Mouse (Mus musculus): ENCODE measurements around the gene Znhit2. TPM values are rescaled to one million over a fixed set of nuclear protein-coding genes. Genes with fewer than 3 reads are reported as not detected.

Znhit2 gene
- polyA plus RNA-seq, 1 experiment from 2014 or later = 19.1 TPM

DNA sequence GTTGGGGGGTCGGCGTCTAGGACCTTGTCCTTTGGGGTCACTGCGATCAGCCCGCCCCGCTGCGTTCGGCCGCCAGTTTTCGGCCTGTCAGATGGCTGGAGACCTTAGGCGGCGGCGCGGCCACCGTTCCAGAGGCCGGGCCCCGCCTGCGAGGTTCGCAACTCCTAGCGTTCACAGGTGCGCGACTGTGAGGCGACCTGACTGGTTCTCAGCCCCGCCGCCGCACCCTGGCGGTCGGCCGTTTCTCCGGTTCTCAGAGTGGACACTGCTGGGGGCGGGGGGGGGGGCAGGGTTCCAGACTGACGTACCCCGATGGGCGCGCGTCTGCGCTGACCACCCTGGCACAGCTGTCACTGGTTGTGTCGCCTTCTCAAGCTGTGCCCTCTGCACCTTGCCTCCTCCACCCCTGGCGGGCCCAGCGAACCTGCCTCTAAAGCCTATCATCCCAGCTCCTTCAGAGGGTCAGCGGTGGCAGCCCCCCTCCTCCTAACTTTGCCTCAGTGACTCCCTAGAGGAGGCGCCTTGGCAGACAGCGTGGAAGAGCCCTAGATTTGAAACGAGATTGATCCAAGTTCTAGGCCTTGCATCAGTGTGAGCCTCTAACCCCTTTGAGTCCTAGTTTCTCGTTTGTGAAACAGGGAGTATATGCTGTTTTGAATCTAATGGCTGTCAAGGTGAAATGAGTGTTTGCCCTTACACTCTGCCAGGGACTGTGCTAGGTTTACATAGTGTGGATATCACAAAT is 13.7 kb upstream of the Znhit2 start:
- 1% methylated on average over 44 of the region's 44 CpGs for WGBS (ENCODE audit: insufficient replicate concordance)
- ATAC-seq (ENCODE audit: insufficient read depth) = peak; percentile 7
- H3K27me3 ChIP-seq = no peaks in the 10 kb centered on the region
- H3K36me3 ChIP-seq (replicated peaks) = peaks cover 45% of the 10 kb centered on the region
- H3K27ac ChIP-seq (replicated peaks) = peak overlapping the region; percentile 99
- H3K4me1 ChIP-seq (replicated peaks) = peaks cover 48% of the 10 kb centered on the region
- peak overlapping the region; percentile 73 for H3K9ac ChIP-seq
- H3K4me2 ChIP-seq = peak overlapping the region; percentile 77
- no peaks in the 10 kb centered on the region for H3K9me3 ChIP-seq (replicated peaks)
- peak overlapping the region; percentile 87 for H3K4me3 ChIP-seq (replicated peaks)

DNA sequence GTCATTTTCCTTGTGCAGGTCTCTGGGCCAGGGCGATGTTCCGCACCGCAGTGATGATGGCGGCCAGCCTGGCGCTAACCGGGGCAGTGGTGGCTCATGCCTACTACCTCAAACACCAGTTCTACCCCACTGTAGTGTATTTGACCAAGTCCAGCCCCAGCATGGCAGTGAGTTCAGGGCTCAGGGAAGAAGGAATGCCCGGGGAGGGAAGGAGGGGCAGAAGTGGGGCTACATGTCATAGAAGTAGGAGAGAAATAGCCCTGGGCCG is 13.2 kb upstream of the Znhit2 start:
- Histone ChIP-seq H3K27me3 (no peaks in the 10 kb centered on the region), H3K9ac (peak overlapping the region; percentile 73), H3K36me3 (replicated peaks) (peaks cover 50% of the 10 kb centered on the region), H3K27ac (replicated peaks) (peak overlapping the region; percentile 99), H3K4me3 (replicated peaks) (peak overlapping the region; percentile 87), H3K4me1 (replicated peaks) (peaks cover 48% of the 10 kb centered on the region), H3K9me3 (replicated peaks) (no peaks in the 10 kb centered on the region), H3K4me2 (peak overlapping the region; percentile 77)
- no peak for ATAC-seq (ENCODE audit: insufficient read depth)
- WGBS (ENCODE audit: insufficient replicate concordance) = 73% methylated on average over 8 of the region's 8 CpGs

DNA sequence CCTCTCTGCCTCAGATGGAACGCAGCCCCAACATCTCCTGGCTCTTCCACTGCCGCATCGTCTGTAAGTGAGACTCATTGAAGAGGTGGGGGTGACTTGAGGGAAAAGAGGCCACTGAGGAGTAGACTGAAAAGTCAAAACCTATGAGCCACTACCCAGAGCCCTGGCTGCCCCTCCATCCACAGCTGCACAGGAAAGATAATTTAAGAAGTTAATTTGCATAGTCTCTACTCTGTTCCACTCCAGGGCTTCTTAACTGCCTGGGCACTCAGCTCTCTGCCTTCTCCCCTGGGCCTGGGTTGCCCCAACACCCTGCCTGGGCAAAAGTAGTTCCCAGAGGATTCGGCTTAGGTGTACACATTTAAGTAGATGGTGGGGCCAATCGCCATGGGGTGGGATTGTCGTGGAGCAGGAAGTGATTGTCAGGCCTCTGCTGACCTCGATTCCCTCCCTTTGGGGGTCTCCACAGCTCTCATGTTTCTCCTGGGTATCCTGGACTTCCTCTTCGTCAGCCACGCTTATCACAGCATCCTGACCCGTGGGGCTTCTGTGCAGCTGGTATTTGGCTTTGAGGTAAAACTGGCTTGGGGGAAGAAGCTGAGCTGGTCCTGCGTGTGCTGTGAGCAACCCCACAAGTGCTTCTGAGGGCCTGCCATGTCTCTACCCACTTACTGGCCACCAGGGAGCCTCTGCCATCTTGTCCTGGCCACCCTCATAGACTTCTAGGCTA is 12.1 kb upstream of the Znhit2 start:
- ATAC-seq (ENCODE audit: insufficient read depth) = no peak
- Histone ChIP-seq H3K9ac (peak overlapping the region; percentile 73), H3K4me1 (replicated peaks) (peaks cover 54% of the 10 kb centered on the region), H3K27ac (replicated peaks) (peak overlapping the region; percentile 99), H3K4me2 (peak overlapping the region; percentile 77), H3K4me3 (replicated peaks) (peak overlapping the region; percentile 87), H3K36me3 (replicated peaks) (peaks cover 60% of the 10 kb centered on the region), H3K27me3 (no peaks in the 10 kb centered on the region), H3K9me3 (replicated peaks) (no peaks in the 10 kb centered on the region)
- WGBS (ENCODE audit: insufficient replicate concordance) = 48% methylated on average over 11 of the region's 11 CpGs

DNA sequence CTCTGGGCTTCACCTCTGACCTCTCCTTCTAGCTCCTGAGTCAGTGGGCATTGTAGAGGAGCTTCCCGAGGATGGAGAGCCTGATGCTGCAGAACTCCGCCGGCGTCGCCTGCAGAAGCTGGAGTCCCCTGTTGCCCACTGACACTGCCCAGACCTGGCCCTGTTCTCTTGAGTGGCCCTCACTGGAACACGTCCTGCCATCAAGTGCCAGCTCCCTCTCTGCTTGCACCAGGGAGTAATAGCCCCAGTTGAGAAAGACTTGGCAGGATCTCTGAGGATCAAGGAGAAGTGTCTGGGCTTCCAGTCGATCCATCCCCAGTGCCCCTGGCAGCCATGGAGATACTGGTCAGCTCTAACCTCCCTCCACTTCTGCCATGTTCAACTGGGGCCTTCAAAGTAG is 8.5 kb upstream of the Znhit2 start:
- Histone ChIP-seq H3K9ac (no peak overlapping the region), H3K36me3 (replicated peaks) (peaks cover 80% of the 10 kb centered on the region), H3K27me3 (no peaks in the 10 kb centered on the region), H3K27ac (replicated peaks) (no peak overlapping the region), H3K9me3 (replicated peaks) (no peaks in the 10 kb centered on the region), H3K4me2 (no peak overlapping the region), H3K4me3 (replicated peaks) (no peak overlapping the region), H3K4me1 (replicated peaks) (peaks cover 45% of the 10 kb centered on the region)
- WGBS (ENCODE audit: insufficient replicate concordance) = 83% methylated on average over 7 of the region's 7 CpGs
- ATAC-seq (ENCODE audit: insufficient read depth) = no peak

DNA sequence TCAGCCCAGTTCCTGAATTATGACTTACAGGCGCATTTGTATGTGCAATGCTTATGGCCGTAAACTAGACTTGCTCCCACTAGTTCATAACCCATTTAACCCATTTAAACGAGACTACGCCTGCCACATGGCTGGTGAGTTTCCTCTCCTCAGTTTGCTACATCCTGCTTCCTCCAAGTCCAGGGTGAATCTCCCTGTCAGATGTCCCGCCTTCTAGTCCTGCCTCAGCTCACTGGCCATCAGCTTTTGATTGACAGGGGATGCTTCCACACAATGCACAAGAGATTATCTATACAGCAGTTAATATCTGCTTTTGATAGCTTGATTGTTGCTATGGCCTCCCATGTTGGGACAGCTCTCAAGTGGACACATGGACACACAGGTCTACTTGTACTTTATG is 6.7 kb upstream of the Znhit2 start:
- Histone ChIP-seq H3K4me2 (no peak overlapping the region), H3K36me3 (replicated peaks) (peaks cover 75% of the 10 kb centered on the region), H3K27ac (replicated peaks) (no peak overlapping the region), H3K9me3 (replicated peaks) (no peaks in the 10 kb centered on the region), H3K4me3 (replicated peaks) (no peak overlapping the region), H3K27me3 (no peaks in the 10 kb centered on the region), H3K9ac (no peak overlapping the region), H3K4me1 (replicated peaks) (peaks cover 37% of the 10 kb centered on the region)
- ATAC-seq (ENCODE audit: insufficient read depth) = no peak
- WGBS (ENCODE audit: insufficient replicate concordance) = 73% methylated on average over 5 of the region's 5 CpGs

DNA sequence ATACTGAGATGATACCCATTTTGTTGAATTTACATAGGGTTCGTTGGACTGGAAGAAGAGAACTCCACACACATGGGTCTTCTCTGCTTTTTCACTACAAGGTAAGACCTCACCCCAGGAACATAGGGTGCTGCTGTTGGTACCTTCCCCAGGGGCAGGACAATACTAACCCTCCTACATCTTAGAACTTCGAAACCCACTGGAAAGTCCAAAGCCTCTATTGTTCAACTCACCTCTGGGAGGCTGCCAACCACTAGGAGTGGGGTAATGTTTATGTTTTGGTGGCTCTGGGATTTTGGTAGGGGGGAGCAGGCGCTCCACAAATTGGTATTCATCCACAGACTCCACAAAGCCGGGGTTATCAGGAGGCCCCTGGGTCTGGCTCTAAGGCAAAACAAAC is 4.3 kb upstream of the Znhit2 start:
- Histone ChIP-seq H3K9me3 (replicated peaks) (no peaks in the 10 kb centered on the region), H3K9ac (peak overlapping the region; percentile 88), H3K4me2 (peak overlapping the region; percentile 83), H3K27ac (replicated peaks) (peak overlapping the region; percentile 70), H3K4me3 (replicated peaks) (peak overlapping the region; percentile 81), H3K4me1 (replicated peaks) (peaks cover 47% of the 10 kb centered on the region), H3K36me3 (replicated peaks) (peaks cover 62% of the 10 kb centered on the region), H3K27me3 (no peaks in the 10 kb centered on the region)
- WGBS (ENCODE audit: insufficient replicate concordance) = 46% methylated on average over 4 of the region's 4 CpGs
- ATAC-seq (ENCODE audit: insufficient read depth) = no peak

DNA sequence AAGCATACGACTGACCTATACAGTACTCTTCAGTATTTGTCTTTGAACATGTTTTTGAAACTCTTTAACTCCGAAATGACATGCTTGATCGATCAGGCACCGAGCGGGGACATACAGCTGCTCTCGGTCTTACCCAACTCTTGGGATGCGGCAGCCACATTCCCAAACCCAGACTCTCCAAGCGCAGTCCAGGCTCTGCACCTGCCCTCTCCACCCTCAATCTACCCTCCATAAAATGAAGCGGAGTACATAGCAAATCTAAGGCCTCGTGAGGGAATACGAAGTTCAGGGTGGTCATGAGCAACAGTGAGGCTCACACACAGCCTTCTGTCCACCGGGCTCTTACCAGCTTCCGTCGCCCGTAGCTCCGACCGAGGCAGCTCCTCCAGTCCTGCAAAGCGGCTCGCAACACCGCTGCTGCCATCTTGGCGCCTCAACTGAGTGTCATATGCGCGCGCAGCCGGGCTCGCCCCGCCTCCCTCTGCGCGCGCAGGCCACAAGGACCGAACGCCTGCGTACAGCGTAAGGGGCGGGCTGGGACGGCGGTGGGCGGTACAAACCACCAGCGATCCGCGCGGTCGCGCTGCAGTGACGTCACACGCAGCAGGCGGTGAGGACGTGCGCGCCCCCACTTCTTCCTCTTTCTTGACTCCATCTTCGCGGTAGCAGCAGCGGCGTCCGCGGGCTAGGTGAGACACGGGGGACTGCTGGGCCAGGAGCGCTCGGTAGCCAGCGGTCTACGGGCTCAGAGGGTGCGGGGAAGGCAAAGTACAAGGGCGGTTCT is 3.5 kb upstream of the Znhit2 start, which contains the start of the genes Mrpl49 and Fau:
Gene Mrpl49, minus strand, starts transcription at position 473 of the 784 bp plus-strand sequence.
Gene Fau, plus strand, starts transcription at position 532 of the 784 bp plus-strand sequence.
- peak within 1 kb of the TSS; percentile 83 for H3K4me2 ChIP-seq
- peak within 1 kb of the TSS; percentile 88 for H3K9ac ChIP-seq
- ATAC-seq (ENCODE audit: insufficient read depth) = peak; percentile 77
- peak within 1 kb of the TSS; percentile 81 for H3K4me3 ChIP-seq (replicated peaks)
- H3K36me3 ChIP-seq (replicated peaks) = peaks cover 54% of the 10 kb centered on the region
- peaks cover 55% of the 10 kb centered on the region for H3K4me1 ChIP-seq (replicated peaks)
- H3K27ac ChIP-seq (replicated peaks) = peak within 1 kb of the TSS; percentile 78
- no peaks in the 10 kb centered on the region for H3K27me3 ChIP-seq
- under 1% methylated on average over 63 of the region's 63 CpGs for WGBS (ENCODE audit: insufficient replicate concordance)
- no peaks in the 10 kb centered on the region for H3K9me3 ChIP-seq (replicated peaks)

DNA sequence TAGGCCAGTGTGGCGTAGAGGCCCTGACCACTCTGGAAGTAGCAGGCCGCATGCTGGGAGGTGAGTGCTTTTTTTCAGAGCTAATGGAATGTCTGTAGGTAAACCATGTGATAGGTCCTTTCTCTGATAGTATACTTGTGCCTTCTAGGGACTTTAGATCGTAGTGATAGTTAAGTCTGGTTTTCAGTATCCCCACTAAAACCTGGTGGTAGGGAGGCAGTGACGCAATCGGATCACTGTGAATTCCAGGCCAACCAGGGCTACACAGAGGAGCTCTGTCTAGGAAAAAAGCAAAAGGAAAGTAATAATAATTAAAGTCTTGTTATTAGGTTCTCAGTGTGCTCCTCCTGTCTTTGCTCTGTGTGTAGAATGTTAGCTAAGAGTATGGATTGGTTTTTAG is 2.5 kb upstream of the Znhit2 start:
- WGBS (ENCODE audit: insufficient replicate concordance) = 20% methylated on average over 5 of the region's 5 CpGs
- H3K27ac ChIP-seq (replicated peaks) = peak overlapping the region; percentile 78
- H3K4me1 ChIP-seq (replicated peaks) = peaks cover 61% of the 10 kb centered on the region
- ATAC-seq (ENCODE audit: insufficient read depth) = no peak
- H3K36me3 ChIP-seq (replicated peaks) = peaks cover 44% of the 10 kb centered on the region
- peak overlapping the region; percentile 86 for H3K9ac ChIP-seq
- peak overlapping the region; percentile 81 for H3K4me3 ChIP-seq (replicated peaks)
- peak overlapping the region; percentile 76 for H3K4me2 ChIP-seq
- no peaks in the 10 kb centered on the region for H3K9me3 ChIP-seq (replicated peaks)
- H3K27me3 ChIP-seq = no peaks in the 10 kb centered on the region

DNA sequence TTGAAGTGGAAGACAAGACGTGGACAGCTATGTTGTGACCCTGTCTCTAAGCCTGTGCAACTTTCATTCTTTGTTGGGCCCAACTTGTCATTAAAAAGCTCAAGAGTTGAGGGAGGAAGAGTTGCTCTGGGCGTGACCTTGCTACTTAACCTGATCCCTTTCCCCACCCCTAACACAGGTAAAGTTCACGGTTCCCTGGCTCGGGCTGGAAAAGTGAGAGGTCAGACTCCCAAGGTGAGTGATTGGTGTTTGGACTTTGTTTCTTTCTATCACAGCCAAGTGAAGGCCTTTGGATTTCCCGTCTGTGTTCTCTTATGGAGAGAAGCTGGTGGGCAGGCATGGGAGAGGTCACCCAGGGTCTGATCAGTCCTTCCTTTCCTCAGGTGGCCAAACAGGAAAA is 2.0 kb upstream of the Znhit2 start:
- ATAC-seq (ENCODE audit: insufficient read depth) = no peak
- Histone ChIP-seq H3K9ac (peak overlapping the region; percentile 86), H3K27ac (replicated peaks) (peak overlapping the region; percentile 78), H3K27me3 (no peaks in the 10 kb centered on the region), H3K4me3 (replicated peaks) (peak overlapping the region; percentile 81), H3K4me1 (replicated peaks) (peaks cover 64% of the 10 kb centered on the region), H3K4me2 (peak overlapping the region; percentile 76), H3K9me3 (replicated peaks) (no peaks in the 10 kb centered on the region), H3K36me3 (replicated peaks) (peaks cover 39% of the 10 kb centered on the region)
- 61% methylated on average over 5 of the region's 5 CpGs for WGBS (ENCODE audit: insufficient replicate concordance)

DNA sequence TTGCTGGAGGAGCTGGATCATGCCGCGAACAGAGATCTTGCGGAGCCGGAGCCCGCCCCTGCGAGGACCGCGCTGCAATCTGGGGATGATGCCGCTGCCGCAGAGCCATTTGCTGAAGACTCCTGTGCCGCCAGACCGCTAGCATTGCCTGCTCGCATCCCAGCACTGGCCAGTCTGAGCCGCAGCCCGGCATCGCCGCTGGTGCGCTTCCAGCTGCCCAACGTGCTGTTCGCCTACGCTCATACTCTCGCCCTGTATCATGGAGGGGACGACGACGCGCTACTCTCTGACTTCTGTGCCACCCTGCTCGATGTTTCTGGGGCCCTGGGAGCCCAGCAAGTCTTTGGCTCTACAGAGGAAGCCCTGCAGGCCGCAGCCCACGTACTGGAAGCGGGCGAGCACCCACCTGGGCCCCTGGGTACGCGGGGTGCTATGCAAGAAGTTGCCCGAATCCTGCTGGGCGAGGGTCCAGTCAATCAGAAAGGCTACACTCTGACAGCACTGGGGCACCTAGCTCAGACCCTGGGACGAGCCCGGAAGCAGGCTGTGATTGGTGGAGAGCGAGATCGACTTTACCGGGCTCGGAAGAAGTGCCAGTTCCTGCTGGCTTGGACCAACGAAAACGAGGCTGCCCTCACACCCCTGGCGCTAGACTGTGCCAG is 780 bp downstream of the Znhit2 start:
- peaks cover 68% of the 10 kb centered on the region for H3K4me1 ChIP-seq (replicated peaks)
- no peaks in the 10 kb centered on the region for H3K9me3 ChIP-seq (replicated peaks)
- ATAC-seq (ENCODE audit: insufficient read depth) = peak; percentile 6; the same call in 1 of the 2 replicates
- H3K4me2 ChIP-seq = peak overlapping the region; percentile 100
- peak overlapping the region; percentile 91 for H3K9ac ChIP-seq
- under 1% methylated on average over 44 of the region's 44 CpGs for WGBS (ENCODE audit: insufficient replicate concordance)
- peak overlapping the region; percentile 89 for H3K4me3 ChIP-seq (replicated peaks)
- H3K27ac ChIP-seq (replicated peaks) = peak overlapping the region; percentile 98
- H3K36me3 ChIP-seq (replicated peaks) = peaks cover 21% of the 10 kb centered on the region
- H3K27me3 ChIP-seq = no peaks in the 10 kb centered on the region
